Mouse (Mus musculus): ENCODE data around the gene 4931406P16Rik.

The 4931406P16Rik gene

GRCm38 (mm10) chr7:34246870-34247499, 66.4 kb downstream of the 4931406P16Rik start:
- DNase-seq (ENCODE audit: low read depth), result no peak

GRCm38 (mm10) chr7:34242176-34242575, 71.2 kb downstream of the 4931406P16Rik start:
- DNase-seq (ENCODE audit: low read depth), result no peak

- DNase-seq (ENCODE audit: low read depth), result no peak
These were observed 75.3 kb downstream of the 4931406P16Rik start for GRCm38 (mm10) chr7:34238086-34238485.

GRCm38 (mm10) chr7:34235602-34236001, 77.7 kb downstream of the 4931406P16Rik start:
- no peak for DNase-seq (ENCODE audit: low read depth)

GRCm38 (mm10) chr7:34234610-34235561, 78.5 kb downstream of the 4931406P16Rik start:
- no peak for DNase-seq (ENCODE audit: low read depth)

- DNase-seq (ENCODE audit: low read depth), result peak; percentile 99
These were observed 79.3 kb downstream of the 4931406P16Rik start for GRCm38 (mm10) chr7:34233909-34234609.

- no peak for DNase-seq (ENCODE audit: low read depth)
These were observed 80.3 kb downstream of the 4931406P16Rik start for GRCm38 (mm10) chr7:34232785-34233725.

- DNase-seq (ENCODE audit: low read depth), result peak; percentile 90
These were observed 83.2 kb downstream of the 4931406P16Rik start, which contains the start of gene Gpi1 for GRCm38 (mm10) chr7:34230116-34230515. TSS of gene Gpi1 (minus strand) at chr7:34230336.

GRCm38 (mm10) chr7:34229691-34230111, 83.7 kb downstream of the 4931406P16Rik start:
- DNase-seq (ENCODE audit: low read depth), result no peak

GRCm38 (mm10) chr7:34229153-34229552, 84.2 kb downstream of the 4931406P16Rik start:
- DNase-seq (ENCODE audit: low read depth), result no peak

- DNase-seq (ENCODE audit: low read depth), result no peak
These were observed 84.7 kb downstream of the 4931406P16Rik start for GRCm38 (mm10) chr7:34228641-34229040.

GRCm38 (mm10) chr7:34226846-34227245, 86.5 kb downstream of the 4931406P16Rik start:
- no peak for DNase-seq (ENCODE audit: low read depth)

- DNase-seq (ENCODE audit: low read depth), result no peak
These were observed 87.3 kb downstream of the 4931406P16Rik start for GRCm38 (mm10) chr7:34226086-34226485.

GRCm38 (mm10) chr7:34224308-34224707, 89.0 kb downstream of the 4931406P16Rik start:
- no peak for DNase-seq (ENCODE audit: low read depth)

- no peak for DNase-seq (ENCODE audit: low read depth)
These were observed 91.0 kb downstream of the 4931406P16Rik start for GRCm38 (mm10) chr7:34222340-34222739.

GRCm38 (mm10) chr7:34221594-34222250, 91.6 kb downstream of the 4931406P16Rik start:
- DNase-seq (ENCODE audit: low read depth), result no peak

GRCm38 (mm10) chr7:34218496-34218895, 94.9 kb downstream of the 4931406P16Rik start:
- no peak for DNase-seq (ENCODE audit: low read depth)

- DNase-seq (ENCODE audit: low read depth), result no peak
These were observed 96.9 kb downstream of the 4931406P16Rik start for GRCm38 (mm10) chr7:34216474-34216873.

GRCm38 (mm10) chr7:34215481-34215880, 97.9 kb downstream of the 4931406P16Rik start:
- DNase-seq (ENCODE audit: low read depth), result no peak

GRCm38 (mm10) chr7:34214644-34215043, 98.7 kb downstream of the 4931406P16Rik start:
- no peak for DNase-seq (ENCODE audit: low read depth)

GRCm38 (mm10) chr7:34213281-34213680, 100.1 kb downstream of the 4931406P16Rik start:
- DNase-seq (ENCODE audit: low read depth), result no peak
